Mouse (Mus musculus) liver, postnatal 0 days (tissue): ENCODE measurements around the gene Spink8. TPM values are rescaled to one million over a fixed set of nuclear protein-coding genes. Genes with fewer than 3 reads are reported as not detected.

Experiments used
- ATAC-seq: fragments of 200-750 bp; cut with Nextera tagmentation; 2 replicates; pipeline ENCODE4 v1.8.0; 2017; ENCODE audit warnings: mild to moderate bottlenecking, moderate library complexity
- DNase-seq: peaks from one replicate; pipeline ENCODE4 v3.0.0-alpha.2; 2016
- H3K27ac ChIP-seq: fragments of 300-500 bp; sonication (generic); 2 replicates; pipeline ENCODE4 v1.5.1; 2014; ENCODE audit warnings: antibody characterized with exemption, moderate library complexity, mild to moderate bottlenecking, low read depth
- H3K27me3 ChIP-seq: fragments of 300-500 bp; sonication (generic); 2 replicates; pipeline ENCODE4 v1.6.1; 2014; ENCODE audit warnings: low read length, control low read depth, mixed read lengths; ENCODE audit not compliant: insufficient read depth
- H3K36me3 ChIP-seq: fragments of 300-500 bp; sonication (generic); replicated peaks from 2 replicates; pipeline ENCODE4 v1.6.1; 2014; ENCODE audit warnings: mild to moderate bottlenecking, control low read depth, low read length, moderate library complexity, mixed read lengths; ENCODE audit not compliant: insufficient read depth
- H3K4me1 ChIP-seq: fragments of 300-500 bp; sonication (generic); 2 replicates; pipeline ENCODE4 v1.6.1; 2014; ENCODE audit warnings: antibody characterized with exemption, mild to moderate bottlenecking, control low read depth; ENCODE audit not compliant: insufficient read depth
- H3K4me2 ChIP-seq: fragments of 300-500 bp; sonication (generic); 2 replicates; pipeline ENCODE4 v1.6.1; 2014; ENCODE audit warnings: low read depth, mild to moderate bottlenecking, low read length, moderate library complexity, mixed read lengths
- H3K4me3 ChIP-seq: fragments of 300-500 bp; sonication (generic); 2 replicates; pipeline ENCODE4 v1.5.1; 2014; ENCODE audit warnings: low read depth, low read length
- H3K9ac ChIP-seq: fragments of 300-500 bp; sonication (generic); replicated peaks from 2 replicates; pipeline ENCODE4 v1.6.1; 2014; ENCODE audit warnings: mild to moderate bottlenecking, moderate library complexity
- H3K9me3 ChIP-seq: fragments of 300-500 bp; sonication (generic); 2 replicates; pipeline ENCODE4 v1.6.1; 2016; ENCODE audit warnings: mild to moderate bottlenecking, control low read depth, low read length, mixed read lengths
- CTCF ChIP-seq: sonication (generic); IDR thresholded peaks from 2 replicates; pipeline ENCODE4 v1.5.1; 2016; ENCODE audit warnings: antibody characterized with exemption, low read depth
- EP300 ChIP-seq: IDR thresholded peaks from 2 replicates; pipeline ENCODE4 v1.6.1; 2016; ENCODE audit warnings: antibody characterized with exemption, low read depth, mild to moderate bottlenecking
- WGBS: fragments of 180-500 bp; shearing (Covaris S2); extraction: QIAGEN DNeasy Blood & Tissue Kit; methylation state at CpG from one replicate; pipeline ENCODE4 v1.1.7; 2014; ENCODE audit not compliant: insufficient replicate concordance; 5-methylcytosine and 5-hydroxymethylcytosine counted together
- polyA plus RNA-seq: library from polyadenylated mRNA; unstranded; fragments of >200 nt; fragmentation: Nextera tagmentation; extraction: Ambion mirVana; gene quantifications from 2 replicates; pipeline ENCODE4 v1.2.1, GENCODE M21; 2015

The Spink8 gene
- polyA plus RNA-seq, 1 experiment from 2014 or later, result not detected

DNA sequence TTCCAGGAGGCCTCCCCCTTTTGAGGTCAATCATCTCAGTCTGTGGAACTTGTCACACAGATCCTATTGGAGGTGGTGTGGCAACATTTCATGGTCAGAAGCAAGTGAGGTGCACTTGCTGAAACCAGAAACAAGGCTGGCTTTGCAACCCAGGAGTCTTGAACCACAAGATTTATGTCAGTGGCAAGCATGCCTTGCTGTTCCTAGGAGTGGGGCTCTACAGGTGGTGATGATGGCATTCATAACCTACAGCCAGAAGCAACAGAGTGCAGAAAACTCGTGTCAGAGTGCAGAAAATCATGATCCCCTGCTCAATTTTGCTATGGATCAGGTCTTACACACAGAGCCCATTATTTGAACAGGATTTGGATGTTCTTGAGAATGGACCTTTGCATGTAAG, 5.8 kb upstream of the Spink8 start:
- TF ChIP-seq EP300 (no peak), CTCF (no peak)
- no peaks in the 10 kb centered on the region for H3K9me3 ChIP-seq
- 33% methylated on average over 1 of the region's 1 CpGs for WGBS
- H3K27ac ChIP-seq, result no peak overlapping the region
- H3K4me3 ChIP-seq, result no peak overlapping the region
- no peaks in the 10 kb centered on the region for H3K27me3 ChIP-seq
- H3K4me2 ChIP-seq, result no peak overlapping the region
- DNase-seq (peak; percentile 15), ATAC-seq (peak; percentile 35; the same call in 1 of the 2 replicates)
- H3K36me3 ChIP-seq, result no peaks in the 10 kb centered on the region
- no peaks in the 10 kb centered on the region; the same call in none of the 2 replicates for H3K4me1 ChIP-seq
- H3K9ac ChIP-seq, result no peak overlapping the region

DNA sequence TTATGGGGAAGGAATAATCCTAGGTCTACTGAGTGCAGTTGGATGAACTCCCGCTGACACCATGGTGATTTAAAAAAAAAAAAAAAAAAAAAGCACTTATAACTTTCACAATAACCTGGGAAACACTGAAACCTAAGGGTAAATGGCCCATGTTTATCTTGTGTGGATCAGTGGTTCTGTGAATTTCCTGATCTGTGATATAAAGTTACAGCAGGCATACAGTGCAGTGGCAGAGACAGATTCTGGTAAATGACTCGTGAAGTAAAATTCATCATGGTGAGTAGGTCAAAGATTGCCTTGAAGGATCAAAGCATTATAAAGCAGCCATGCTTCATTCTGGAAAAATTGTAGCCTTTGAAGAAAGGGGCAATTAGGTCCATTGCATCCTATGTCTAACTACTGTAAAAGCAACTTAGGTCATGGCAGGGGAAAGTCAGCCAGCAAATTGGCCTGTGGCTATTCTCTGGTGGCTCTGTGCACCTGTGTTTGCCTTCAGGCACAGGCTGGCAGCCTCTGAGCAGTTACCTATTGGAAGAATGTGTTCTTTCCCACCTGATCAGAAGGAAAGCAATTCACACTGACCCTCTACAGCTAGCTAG, 5.3 kb upstream of the Spink8 start:
- H3K9me3 ChIP-seq, result no peaks in the 10 kb centered on the region
- H3K9ac ChIP-seq, result no peak overlapping the region
- no peak overlapping the region for H3K4me3 ChIP-seq
- no peaks in the 10 kb centered on the region; the same call in none of the 2 replicates for H3K4me1 ChIP-seq
- no peaks in the 10 kb centered on the region for H3K27me3 ChIP-seq
- 71% methylated on average over 2 of the region's 2 CpGs for whole genome bisulfite sequencing
- H3K27ac ChIP-seq, result 0 out of 2 replicates have a peak overlapping the region, but pooled peaks have one; percentile 29
- no peak overlapping the region for H3K4me2 ChIP-seq
- no peak for TF ChIP-seq EP300
- ATAC-seq, result no peak
- no peak for DNase-seq
- H3K36me3 ChIP-seq, result no peaks in the 10 kb centered on the region

DNA sequence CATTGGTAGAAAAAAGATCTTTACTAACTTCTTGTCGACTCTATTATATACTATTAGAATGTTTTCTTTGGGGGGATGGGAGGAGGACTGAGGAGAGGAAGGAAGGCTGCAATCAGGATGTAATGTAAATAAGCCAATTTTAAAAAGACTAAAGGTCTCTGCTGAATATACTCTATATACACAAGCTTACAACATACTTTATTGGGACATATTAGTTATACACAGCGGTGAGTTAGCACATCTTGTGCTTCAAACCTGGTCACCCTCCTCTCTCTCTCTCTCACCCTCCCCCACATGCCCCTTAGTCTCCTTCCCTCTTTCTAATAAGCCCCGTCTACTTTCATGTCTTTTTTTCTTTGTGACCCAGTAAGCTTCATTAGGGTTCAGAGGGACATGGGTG, 4.2 kb upstream of the Spink8 start:
- no peaks in the 10 kb centered on the region for H3K27me3 ChIP-seq
- H3K4me2 ChIP-seq, result no peak overlapping the region
- DNase-seq, result no peak
- H3K36me3 ChIP-seq, result no peaks in the 10 kb centered on the region
- H3K9ac ChIP-seq, result no peak overlapping the region
- H3K4me1 ChIP-seq, result no peaks in the 10 kb centered on the region; the same call in none of the 2 replicates
- no peak overlapping the region for H3K4me3 ChIP-seq
- ATAC-seq, result peak; percentile 91
- TF ChIP-seq CTCF, result no peak
- peak; percentile 60; the same call in 1 of the 2 replicates for TF ChIP-seq EP300
- no peaks in the 10 kb centered on the region for H3K9me3 ChIP-seq
- 17% methylated on average over 3 of the region's 3 CpGs for WGBS
- peak overlapping the region; percentile 58; the same call in 1 of the 2 replicates for H3K27ac ChIP-seq

DNA sequence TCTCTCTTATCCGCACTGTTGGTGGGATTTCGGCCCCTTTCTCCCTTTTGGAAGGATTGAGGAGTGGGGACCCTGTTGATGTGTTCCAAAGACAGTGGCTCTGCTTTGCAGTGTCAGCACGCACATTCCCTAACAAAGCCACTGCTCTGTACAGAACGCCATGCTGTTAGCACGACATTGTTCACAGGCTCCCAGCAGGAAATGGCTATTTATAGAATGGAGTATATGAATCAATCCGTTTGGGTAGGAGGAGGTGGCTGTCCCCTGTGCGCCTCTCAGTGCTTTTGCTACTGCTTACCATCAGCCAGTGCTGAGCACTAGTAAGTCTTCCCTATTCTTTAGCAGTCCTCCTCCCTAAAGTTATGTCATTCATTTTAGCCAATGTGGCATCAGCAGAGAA, 1.3 kb downstream of the Spink8 start:
- DNase-seq, result no peak
- 44% methylated on average over 7 of the region's 7 CpGs for WGBS
- no peak for ATAC-seq

DNA sequence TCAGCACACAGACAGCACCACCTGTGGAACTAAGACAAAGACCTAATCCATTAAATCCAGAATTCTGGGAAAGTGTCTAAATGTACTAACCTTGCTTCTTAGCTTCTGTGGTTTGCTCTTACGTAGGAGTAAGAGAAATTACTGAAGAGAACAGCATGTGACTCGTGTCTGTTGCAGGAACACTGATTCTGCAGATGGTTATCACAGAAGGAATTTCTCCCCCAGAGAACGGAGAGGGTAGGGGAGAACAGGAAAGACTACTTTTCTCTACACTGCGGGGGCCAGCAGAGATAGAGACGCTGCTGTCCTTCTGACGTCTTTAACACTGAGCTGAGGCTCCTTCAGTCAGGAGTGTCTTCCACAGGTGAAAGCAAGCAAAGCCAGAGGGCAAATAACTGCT, 4.3 kb downstream of the Spink8 start:
- H3K4me3 ChIP-seq, result no peak overlapping the region
- no peak overlapping the region for H3K9ac ChIP-seq
- no peaks in the 10 kb centered on the region for H3K4me1 ChIP-seq
- no peak for TF ChIP-seq EP300
- TF ChIP-seq CTCF, result no peak
- H3K27ac ChIP-seq, result no peak overlapping the region
- DNase-seq (no peak), ATAC-seq (no peak)
- H3K4me2 ChIP-seq, result no peak overlapping the region
- no peaks in the 10 kb centered on the region for H3K9me3 ChIP-seq
- H3K27me3 ChIP-seq, result no peaks in the 10 kb centered on the region
- WGBS, result 27% methylated on average over 6 of the region's 6 CpGs
- H3K36me3 ChIP-seq, result no peaks in the 10 kb centered on the region

More for the DNA sequence above, 1.3 kb downstream of the Spink8 start:
- Histone ChIP-seq H3K9ac (no peak overlapping the region), H3K4me2 (no peak overlapping the region), H3K9me3 (no peaks in the 10 kb centered on the region), H3K36me3 (no peaks in the 10 kb centered on the region), H3K27ac (no peak overlapping the region), H3K4me1 (no peaks in the 10 kb centered on the region), H3K4me3 (no peak overlapping the region), H3K27me3 (no peaks in the 10 kb centered on the region)
- no peak for TF ChIP-seq EP300
- TF ChIP-seq CTCF, result no peak

DNA sequence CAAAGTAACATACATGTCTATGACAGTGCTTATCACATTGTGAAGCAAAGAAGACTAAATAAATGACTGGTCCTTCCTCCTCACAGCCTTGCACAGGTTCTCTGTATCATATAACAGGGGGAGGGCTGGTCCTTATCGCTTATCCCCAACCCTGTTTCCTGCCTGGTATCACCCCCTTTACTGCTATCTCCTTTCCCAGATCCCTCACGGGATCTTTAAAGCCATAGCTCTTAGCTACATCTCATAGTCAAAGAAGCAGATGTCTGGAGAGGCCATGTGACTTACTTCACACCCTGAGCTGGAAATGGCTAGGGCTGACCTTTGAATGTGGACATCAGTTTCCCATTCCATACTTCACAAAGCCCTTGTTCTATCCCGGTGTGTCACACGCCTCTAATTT, 13.7 kb downstream of the Spink8 start:
- ATAC-seq, result no peak
- Histone ChIP-seq H3K27ac (no peak overlapping the region), H3K36me3 (no peaks in the 10 kb centered on the region), H3K4me3 (no peak overlapping the region), H3K9me3 (no peaks in the 10 kb centered on the region), H3K27me3 (no peaks in the 10 kb centered on the region), H3K9ac (no peak overlapping the region), H3K4me2 (no peak overlapping the region), H3K4me1 (no peaks in the 10 kb centered on the region)
- no peak for DNase-seq
- TF ChIP-seq EP300 (no peak), CTCF (no peak)
- 37% methylated on average over 4 of the region's 4 CpGs for WGBS

DNA sequence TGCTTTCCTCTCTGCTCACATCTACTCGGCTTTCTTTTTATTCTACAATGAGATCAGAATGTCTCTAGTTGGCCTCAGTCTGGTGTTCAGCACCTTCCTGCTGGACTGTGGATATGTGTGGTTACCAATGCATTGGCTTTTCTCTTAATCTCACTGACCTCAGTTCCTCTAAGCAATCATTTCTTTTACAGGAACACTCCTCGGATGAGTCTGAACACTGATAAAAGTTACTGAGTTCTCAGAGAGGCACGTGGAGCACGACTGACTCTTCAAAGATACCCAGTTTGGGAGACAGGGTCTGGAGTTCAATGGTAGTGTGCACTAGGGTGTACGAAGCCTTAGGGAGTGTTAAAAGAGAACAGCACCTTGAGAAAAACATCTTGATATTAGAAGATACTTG, 14.1 kb downstream of the Spink8 start:
- no peak overlapping the region for H3K9ac ChIP-seq
- H3K27me3 ChIP-seq, result no peaks in the 10 kb centered on the region
- H3K9me3 ChIP-seq, result no peaks in the 10 kb centered on the region
- H3K4me3 ChIP-seq, result no peak overlapping the region
- DNase-seq, result no peak
- TF ChIP-seq CTCF, result no peak
- no peak for TF ChIP-seq EP300
- H3K4me1 ChIP-seq, result no peaks in the 10 kb centered on the region
- ATAC-seq, result no peak
- no peak overlapping the region for H3K4me2 ChIP-seq
- 38% methylated on average over 5 of the region's 5 CpGs for WGBS
- no peaks in the 10 kb centered on the region for H3K36me3 ChIP-seq
- H3K27ac ChIP-seq, result no peak overlapping the region
